Mouse (Mus musculus) layer of hippocampus, adult 11-12 months (tissue): ENCODE measurements around the gene Ran.
A peak's percentile ranks its signal among the peaks of the same experiment; 100 is the strongest.
"Not testable (repeated sequence)": the region's sequence is repeated elsewhere in the genome, so short reads cannot be mapped to it uniquely, and the experiment has no call there.

Experiments used
- DNase-seq: peaks from one replicate; pipeline ENCODE4 v3.0.0; 2022; ENCODE audit warnings: low spot score

Ran gene

DNA sequence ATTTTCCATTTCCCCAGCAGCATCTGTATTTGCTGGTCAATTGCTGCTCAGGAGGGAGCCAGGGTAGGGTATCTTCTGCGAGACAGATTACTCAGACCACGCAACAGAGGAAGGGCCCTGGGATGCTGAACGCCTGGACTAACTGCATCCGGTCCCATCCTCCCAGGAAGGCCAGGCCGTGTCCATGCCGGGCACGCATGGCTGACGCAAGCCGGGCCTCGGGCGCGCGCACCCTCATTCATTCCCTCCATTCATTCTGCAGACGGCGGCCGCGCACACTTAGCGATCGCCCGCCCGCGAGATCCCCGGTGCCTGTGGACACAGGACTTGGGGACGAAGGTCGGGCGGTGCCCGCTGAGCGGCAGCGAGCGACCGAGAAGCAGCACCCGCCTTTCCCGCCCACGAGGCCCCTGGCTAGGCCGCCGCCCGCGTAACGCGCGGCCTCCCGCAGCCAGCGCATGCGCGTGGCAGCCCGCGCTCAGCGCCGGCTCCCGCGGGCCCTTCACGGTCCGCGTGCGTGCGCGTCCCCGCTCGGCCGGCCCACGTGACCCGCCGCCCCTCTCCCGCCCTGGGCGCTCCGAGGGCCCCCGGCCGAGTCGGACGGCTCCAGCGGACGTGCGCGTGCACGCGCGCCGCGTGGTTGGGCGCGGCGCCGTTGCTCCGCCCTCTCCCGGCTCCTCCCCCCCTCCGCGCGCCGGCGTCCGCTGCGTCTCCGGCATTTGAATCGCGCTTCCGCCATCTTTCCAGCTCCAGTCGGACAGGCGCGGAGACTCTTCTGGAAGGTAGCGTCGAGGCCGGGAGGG is at the start of gene Ran:
TSS of gene Ran (plus strand) at position 573 of the 803 bp plus-strand sequence.
- peak; percentile 95 for DNase-seq

GRCm38 (mm10) chr5:128970878-128971277 is 49.0 kb upstream of the Ran start:
- DNase-seq: no peak

DNA sequence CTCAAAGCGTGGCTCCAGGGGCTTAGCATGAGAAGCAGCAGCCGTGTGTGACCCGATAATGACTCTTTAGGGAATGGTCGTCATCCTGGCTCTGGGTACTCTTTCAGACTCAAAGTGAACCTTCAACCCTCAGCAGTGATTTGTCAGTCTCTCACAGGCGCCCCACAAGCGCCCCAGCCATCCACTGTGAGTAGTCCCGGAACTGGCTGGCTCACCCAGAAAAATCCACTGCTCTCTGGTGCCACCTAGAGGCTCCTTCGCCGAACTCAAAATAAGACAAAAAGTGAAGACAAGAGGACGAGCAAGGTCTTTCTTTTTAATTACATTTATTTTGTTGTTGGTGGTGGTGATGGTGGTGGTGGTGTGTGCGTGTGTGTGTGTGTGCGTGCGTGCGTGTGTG is 48.6 kb upstream of the Ran start:
- peak; percentile 81 for DNase-seq

- no peak for DNase-seq
These were observed 43.6 kb upstream of the Ran start for GRCm38 (mm10) chr5:128976266-128976665.

- not testable (repeated sequence) for DNase-seq
These were observed 42.4 kb upstream of the Ran start for GRCm38 (mm10) chr5:128977466-128977865.

DNA sequence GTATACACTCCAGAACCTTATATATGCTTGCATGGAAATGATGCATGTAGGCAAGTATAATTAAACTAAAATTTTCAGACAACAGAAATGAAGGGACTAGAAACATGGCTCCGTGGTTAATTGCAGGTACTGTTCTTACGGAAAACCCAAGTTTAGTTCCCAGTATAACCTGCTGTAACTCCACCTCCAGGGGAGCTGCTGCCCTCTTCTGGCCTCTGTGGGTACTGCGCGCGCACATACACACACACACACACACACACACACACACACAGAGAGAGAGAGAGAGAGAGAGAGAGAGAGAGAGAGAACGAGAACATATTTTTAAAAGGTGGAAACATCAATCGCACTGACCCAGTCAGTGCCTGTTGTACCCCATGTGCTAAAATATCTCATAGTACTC is 40.9 kb upstream of the Ran start:
- no peak for DNase-seq

DNA sequence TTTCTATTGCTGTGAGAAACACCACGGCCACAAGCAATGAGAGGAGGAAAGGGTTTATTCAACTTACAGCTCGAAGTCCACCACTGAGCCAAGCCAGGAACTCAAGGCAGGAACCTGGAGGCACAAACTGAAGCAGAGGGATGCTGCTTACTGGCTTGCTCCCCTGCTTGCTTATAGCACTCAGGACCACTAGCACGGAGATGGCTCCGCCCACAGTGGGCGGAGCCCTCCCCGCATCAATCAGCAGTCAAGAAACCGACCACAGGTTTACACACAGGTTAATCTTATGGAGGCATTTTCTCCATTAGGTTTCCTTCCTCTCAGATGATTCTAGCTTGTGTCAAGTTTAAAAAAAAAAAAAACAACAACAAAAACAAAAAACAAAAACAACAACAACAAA is 39.0 kb upstream of the Ran start:
- no peak for DNase-seq

DNA sequence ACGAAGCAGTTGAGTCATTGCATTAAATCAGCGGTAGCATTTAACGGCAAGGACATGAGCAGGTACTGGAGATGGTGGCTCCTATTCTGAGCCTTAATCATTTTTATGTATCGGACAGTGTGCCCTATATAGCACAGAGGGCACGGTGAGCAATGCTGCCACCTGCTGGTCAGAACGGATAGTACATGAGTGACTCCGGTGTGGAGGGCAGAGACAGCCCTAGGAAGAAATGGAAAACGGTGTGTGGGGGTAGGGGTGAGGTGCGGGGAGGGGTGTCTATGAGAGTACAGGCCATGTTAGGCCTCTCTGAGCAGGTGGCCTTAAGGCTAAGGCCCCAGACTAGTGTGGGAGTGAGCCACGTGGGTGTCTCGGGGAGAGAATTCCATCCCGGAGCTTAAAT is 38.3 kb upstream of the Ran start:
- peak; percentile 59 for DNase-seq

DNA sequence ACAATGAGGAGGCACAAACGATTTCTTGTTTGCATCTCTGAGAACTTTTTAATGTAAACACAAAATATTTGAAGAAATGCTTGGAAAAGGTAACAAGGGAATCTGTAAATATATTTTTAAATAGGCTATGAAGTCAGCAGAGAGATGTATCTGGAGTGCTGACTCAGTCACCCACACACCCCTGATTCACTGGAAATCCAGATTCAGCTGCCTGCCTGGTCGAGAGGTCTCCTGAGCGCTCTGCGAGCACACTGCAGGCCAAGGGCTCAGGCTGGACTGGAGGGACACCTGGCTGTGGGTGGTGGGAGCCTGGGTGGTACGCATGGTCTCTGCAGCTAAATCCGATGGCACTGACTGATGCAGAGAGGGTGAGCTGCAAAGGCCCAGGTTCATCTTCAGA is 35.3 kb upstream of the Ran start:
- no peak for DNase-seq

DNA sequence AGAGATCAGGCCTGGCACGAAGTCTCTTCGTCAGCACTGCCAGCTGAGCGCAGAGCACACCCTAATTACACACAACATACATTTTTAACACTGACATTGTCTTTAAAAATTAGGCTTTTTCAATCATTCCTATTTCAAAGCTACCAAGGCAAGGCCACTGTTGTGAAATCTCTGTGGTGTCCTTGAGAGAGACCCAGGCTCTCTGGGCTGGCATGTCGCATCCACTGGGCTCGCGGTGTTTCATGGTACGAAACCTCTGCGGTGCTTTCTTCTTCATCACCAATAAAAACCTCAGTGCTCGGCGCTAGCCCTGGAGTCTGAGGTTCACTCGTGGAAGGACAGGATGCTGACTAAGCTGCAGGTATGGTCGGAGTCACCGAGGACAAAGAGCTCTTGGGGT is 33.9 kb upstream of the Ran start:
- no peak for DNase-seq

- DNase-seq: no peak
These were observed 32.5 kb upstream of the Ran start for GRCm38 (mm10) chr5:128987141-128987954.

DNA sequence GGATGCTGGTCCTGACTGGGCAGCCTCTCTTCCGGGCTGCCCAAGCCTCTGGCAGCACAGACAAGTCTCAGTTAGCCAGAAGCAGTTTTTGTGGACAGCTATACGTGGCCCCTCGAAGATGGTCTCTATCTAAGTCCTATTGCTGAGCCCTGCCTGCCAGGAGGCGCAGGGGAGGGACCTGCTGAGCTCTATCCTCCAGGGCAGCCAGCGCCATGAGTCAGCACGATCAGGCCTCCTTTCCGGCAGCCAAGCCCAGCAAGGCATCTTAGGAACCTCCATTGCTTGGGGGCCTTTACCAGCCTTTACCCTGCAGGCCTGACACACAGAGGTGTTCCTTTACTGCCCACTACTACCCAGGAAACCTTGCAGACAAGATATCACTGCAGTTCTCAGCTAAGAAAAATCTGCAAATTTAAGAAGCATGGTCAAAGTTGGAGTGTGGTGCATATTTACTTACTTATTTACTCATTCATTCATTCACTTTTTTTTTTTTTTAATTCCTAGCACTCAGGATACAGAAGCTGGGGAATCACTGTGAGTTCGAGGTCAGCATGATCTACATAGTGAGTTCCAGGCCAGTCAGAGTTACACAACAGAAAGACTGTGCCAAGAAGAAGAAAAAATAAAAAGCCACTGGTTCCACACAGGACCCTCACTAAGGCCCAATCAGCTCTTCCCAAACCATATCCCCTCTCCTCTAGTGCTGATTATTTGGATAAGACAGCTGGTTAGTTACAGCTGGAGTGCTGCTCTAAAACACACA is 19.0 kb upstream of the Ran start:
- no peak for DNase-seq

- DNase-seq: no peak
These were observed 17.3 kb upstream of the Ran start for GRCm38 (mm10) chr5:129002571-129003011.

GRCm38 (mm10) chr5:129005416-129005815 is 14.5 kb upstream of the Ran start:
- DNase-seq: no peak

DNA sequence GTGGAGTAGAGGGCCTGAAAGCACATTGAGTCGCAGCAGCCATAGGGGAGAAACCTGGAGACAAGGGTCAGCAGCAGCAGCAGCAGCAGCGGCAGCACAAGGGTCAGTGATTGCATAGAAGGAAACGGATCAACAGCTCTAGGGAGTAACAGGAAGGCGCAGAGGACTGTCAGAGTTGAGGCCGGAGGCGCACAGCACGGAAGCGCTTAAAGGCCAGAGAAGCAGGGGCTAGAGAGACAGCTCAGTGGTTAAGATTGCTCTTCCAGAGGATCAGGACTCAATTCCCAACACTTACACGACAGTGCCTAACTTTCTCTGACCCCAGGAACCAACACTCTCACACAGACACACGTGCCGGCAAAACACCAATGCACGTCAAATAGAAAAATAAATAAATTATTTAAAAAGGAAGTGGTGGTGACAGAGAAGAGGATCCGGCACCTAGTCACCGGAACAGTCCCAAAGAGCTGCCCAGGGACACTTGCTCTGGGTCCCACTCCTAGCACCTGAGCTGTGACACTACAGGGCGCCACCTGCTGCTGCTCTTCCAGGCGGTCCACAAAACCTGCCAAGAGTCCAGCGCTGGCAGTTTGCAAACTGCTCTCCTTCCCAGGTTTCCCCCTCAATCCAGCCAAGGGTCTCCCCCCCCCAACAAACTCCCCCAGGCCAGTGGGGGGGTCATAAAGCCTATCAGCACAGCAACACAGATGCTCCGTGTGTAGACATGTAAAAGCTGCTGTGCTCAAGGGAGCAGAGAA is 13.7 kb upstream of the Ran start:
- no peak for DNase-seq

- no peak for DNase-seq
These were observed 12.5 kb upstream of the Ran start for GRCm38 (mm10) chr5:129007105-129007957.

DNA sequence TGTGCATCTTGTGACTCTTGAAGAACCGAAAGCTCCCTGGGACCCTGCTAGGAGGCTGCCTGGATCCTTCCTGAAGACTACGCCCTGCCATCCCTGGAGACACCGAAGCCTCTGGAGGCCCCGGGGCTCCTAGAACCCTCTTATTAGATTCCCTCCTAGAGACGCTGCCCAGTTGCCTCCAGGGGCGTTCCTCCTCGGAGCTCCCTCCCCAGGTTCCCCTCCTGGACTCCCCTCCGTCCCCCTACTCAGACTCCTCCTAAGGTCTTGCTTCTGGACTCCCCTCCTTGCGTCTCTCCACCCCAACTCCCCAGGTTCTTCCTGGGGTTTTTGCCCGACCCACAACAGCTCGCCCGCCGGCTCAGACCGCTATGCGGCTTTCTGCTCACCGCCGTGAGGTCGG is 11.9 kb upstream of the Ran start:
- DNase-seq: no peak

- peak; percentile 92 for DNase-seq
These were observed 11.4 kb upstream of the Ran start, which contains the start of gene Stx2 for GRCm38 (mm10) chr5:129008412-129008826. Gene Stx2, minus strand, starts transcription at chr5:129008574.

GRCm38 (mm10) chr5:129009577-129009976 is 10.3 kb upstream of the Ran start:
- no peak for DNase-seq

DNA sequence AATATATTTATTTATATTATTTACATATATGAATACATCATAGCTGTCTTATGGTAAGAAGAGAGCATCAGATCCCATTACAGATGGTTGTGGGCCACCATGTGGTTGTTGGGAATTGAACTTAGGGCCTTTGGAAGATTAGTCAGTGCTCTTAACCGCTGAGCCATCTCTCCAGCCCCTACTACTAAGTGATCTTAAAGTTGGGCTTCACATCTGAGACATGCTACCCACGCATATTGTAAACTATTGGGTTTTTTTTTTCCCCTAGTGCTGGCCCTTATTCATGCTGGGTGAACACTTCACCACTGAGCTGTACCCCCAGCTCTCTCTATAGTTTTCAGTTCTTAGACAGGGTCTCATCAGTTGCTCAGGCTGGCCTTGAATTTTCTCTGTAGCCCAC is 8.9 kb upstream of the Ran start:
- no peak for DNase-seq

DNA sequence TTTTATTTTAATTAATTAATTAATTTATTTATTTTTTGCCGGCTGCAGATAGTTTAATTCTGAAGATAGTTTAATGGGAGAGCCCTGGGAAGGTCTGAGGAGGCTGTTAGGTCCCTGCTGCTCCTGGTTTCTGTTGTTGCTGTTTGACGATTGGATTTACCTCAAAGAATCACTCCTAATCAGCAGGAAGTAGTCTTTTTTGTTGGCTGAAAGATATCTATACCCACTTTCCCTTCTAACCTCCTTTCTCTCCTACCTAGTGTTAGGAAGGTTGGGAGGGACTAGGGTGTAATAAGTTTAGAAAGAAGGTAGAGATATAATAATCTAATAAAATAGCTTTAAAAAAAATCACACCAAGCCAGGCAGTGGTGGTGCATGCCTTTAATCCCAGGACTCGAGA is 4.8 kb upstream of the Ran start:
- no peak for DNase-seq
